Mouse (Mus musculus) hematopoietic stem cell, adult 5-6 weeks (primary cell): ENCODE data around the gene Higd1c. TPM values are rescaled to one million over a fixed set of nuclear protein-coding genes. Genes with fewer than 3 reads are reported as not detected.
"Not testable (repeated sequence)": the region's sequence is repeated elsewhere in the genome, so short reads cannot be mapped to it uniquely, and the experiment has no call there.

Source experiments
- ATAC-seq, 2 experiments: fragments of 125-278 bp in 1 of 2; replicated peaks in 1 of 2; 2 replicates each; pipeline ENCODE4 v1.8.0; 2016 to 2017; ENCODE audit warnings: inconsistent platforms in 2 of 2, mild to moderate bottlenecking in 2 of 2, moderate number of reproducible peaks in 2 of 2, low read depth in 1 of 2, moderate TSS enrichment in 1 of 2; ENCODE audit not compliant: low FRiP score in 2 of 2, poor library complexity in 2 of 2, severe bottlenecking in 2 of 2, insufficient read depth in 1 of 2, low TSS enrichment in 1 of 2
- total RNA-seq: library from RNA; stranded (forward); fragments of 172-1452, 232-1000 nt; gene quantifications from 2 replicates; pipeline ENCODE4 v1.2.3, GENCODE M21; 2017

The Higd1c gene
- total RNA-seq, 1 experiment from 2014 or later = not detected

- no peak for ATAC-seq
These were observed 14.8 kb upstream of the Higd1c start for GRCm38 (mm10) chr15:100349496-100349895.

- ATAC-seq = no peak
These were observed 12.8 kb upstream of the Higd1c start for GRCm38 (mm10) chr15:100351501-100352060.

GRCm38 (mm10) chr15:100352711-100353250, 11.6 kb upstream of the Higd1c start, which contains the start of the genes Methig1 and Mettl7a2:
TSS of gene Methig1 (plus strand) at chr15:100353149.
TSS of gene Mettl7a2 (plus strand) at chr15:100353200.
- no peak for ATAC-seq

DNA sequence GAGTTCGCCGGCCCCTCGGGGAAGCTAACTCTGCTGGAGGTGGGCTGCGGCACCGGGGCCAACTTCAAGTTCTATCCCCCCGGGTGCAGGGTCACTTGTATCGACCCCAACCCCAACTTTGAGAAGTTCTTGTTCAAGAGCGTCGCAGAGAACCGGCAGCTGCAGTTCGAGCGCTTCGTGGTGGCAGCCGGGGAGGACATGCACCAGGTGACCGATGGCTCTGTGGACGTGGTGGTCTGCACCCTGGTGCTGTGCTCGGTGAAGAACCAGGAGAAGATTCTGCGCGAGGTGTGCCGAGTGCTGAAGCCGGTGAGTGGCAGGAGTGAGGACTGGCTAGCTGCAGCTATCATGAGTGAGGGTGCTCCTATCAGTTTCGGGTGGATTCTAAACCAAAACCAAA, 10.9 kb upstream of the Higd1c start:
- ATAC-seq = not testable (repeated sequence)

- no peak for ATAC-seq
These were observed 8.5 kb upstream of the Higd1c start for GRCm38 (mm10) chr15:100355876-100356275.

GRCm38 (mm10) chr15:100365967-100366366, 1.6 kb downstream of the Higd1c start:
- not testable (repeated sequence) for ATAC-seq

- ATAC-seq = no peak
These were observed 2.8 kb downstream of the Higd1c start for GRCm38 (mm10) chr15:100367119-100367518.

DNA sequence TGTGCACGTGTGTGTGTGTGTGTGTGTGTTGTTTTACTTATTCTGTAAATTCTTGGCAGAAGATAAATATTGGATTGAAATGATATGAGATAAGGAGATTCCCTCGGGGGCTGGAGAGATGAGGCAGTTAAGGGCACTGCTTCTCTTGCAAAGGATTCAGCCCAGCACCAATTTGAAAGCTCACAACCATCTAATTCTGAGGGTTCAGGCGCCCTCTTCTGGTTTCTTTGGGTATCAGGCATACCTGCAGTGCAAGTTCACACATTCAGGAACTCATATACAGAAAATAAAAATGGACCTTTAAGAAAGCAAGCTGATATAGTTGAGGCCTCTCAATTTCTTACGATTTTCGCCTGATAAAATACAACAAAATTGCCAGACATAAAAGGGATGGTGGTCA, 10.7 kb downstream of the Higd1c start:
- ATAC-seq = no peak

- peak; percentile 61 to 65 for ATAC-seq
These were observed 13.6 kb downstream of the Higd1c start for GRCm38 (mm10) chr15:100377847-100378505.

GRCm38 (mm10) chr15:100379658-100380057, 15.3 kb downstream of the Higd1c start:
- no peak for ATAC-seq

DNA sequence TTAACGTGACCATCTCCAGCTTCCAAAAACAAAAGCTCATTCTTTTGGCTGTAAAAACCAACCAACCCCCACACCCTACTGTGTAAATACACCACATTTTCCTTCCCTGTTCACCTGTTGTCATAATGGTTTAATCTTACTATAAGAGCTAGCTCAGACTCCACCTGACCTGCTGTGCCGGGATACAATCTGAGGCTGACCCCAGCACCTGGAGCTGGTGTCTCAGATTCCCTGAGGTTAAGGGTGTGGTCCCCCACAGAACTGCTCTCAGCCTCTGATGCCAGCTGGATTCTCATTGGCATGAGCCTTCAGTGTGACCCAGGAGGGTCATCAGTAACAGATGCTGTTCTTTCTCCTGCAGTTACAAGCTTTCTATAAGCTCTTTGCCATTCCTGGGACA, 15.8 kb downstream of the Higd1c start:
- ATAC-seq = no peak

- no peak for ATAC-seq
These were observed 21.4 kb downstream of the Higd1c start for GRCm38 (mm10) chr15:100385705-100386104.

DNA sequence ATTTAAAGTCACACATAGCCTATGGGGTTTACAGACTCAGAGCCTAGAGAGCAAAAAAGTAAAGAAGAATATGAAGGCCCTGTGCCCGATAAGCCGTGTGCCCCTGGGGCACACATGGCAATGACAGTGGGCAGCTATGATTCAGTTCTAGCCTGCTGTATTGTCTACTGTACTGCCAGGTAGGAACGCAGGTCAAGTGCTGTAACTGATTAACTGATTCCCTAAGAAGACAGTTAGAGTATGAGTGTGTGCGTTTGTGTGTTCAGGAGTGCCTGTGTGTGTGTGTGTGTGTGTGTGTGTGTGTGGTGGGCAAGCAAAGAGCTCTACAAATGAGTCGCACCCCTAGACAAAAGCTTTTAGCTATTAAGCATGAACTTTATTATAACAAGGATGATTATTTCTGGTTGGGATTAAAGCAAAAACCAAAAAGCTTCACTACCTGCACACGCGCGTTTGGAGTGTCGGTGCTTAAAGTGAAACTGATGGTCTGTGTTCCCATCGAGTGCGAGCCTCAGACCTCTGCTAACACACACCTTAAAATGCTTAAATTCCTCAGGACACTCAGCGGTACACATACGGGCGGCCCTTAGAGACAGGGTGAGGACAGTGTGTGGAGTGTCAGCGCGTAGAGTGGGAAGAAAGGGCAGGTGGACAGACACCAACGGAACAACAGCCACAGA, 23.3 kb downstream of the Higd1c start:
- peak in 1 of 2 experiments; percentile 8; a peak in 1 of 4 replicates for ATAC-seq

DNA sequence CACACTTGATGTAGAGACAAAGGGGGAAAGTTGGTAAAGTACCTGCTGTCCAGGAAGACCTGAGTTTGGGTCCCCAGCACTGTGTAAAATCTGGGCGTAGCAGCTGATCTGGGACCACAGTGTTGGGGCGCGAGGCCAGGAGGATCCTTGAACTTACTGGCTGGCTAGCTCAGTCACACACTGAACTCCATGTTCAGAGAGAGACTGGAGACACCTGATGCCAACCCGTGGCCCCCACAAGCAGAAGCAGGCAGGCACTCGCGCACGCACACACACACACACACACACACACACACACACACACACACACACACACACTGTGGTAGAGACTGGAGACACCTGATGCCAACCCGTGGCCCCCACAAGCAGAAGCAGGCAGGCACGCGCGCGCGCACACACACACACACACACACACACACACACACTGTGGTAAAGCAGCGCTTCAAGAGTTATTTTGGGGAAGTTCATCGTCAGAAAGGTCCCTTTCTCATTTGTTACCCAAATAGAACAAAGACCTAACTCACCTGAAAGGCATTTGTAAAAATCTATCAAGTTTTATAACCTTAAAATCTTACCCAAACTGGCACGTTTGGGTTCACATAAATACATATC, 24.0 kb downstream of the Higd1c start:
- ATAC-seq = peak; percentile 51 to 68

DNA sequence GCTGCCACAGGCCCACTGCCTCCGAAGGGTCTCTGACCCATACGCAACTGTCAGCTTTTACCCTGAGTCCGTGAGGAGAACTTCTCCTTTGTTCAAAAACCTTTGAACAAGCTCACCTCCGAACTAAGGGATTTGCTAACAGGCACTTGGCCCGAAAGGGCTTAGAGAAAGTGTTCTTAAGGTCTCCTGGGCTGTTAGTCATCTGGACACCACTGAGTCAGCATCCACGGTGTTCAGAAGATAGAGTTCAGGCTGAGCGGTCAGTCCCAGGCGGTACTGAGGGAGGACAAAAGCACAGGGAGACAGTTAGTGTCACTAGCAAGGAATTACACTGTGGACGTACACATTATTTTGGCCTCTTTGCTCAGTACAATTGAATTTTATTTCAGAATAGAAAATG, 24.5 kb downstream of the Higd1c start:
- ATAC-seq = 0 out of 4 replicates have a peak, but pooled peaks of 1 of the 2 experiments have one; percentile 6

GRCm38 (mm10) chr15:100391066-100391465, 26.7 kb downstream of the Higd1c start:
- no peak for ATAC-seq

- ATAC-seq = no peak
These were observed 27.3 kb downstream of the Higd1c start for GRCm38 (mm10) chr15:100391599-100391998.

DNA sequence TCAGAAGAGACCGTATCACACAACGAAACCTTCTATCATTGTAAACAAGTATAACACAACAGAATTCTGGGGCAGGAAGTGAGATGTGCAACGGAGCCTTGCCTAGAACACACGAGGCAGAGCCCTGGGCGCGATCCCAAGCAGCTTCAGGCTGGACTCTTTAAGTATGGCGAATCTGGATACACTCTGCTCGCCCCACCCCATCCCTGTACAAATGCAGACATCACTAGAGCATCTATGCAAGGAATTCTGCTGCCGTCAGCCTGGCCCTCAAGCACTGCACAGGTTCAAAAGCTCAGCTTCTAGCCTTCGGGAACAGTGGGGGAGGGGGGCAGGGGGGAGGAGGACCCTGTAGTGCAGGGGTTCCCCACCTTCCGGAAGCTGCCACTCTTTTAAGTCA, 28.7 kb downstream of the Higd1c start:
- no peak for ATAC-seq
